Mouse (Mus musculus) MEL (cell line): Measurements from ENCODE around the gene Adprh.

Experiments
- CTCF ChIP-seq, 3 experiments: IDR thresholded peaks in 2 of 3; conservative IDR thresholded peaks in 1 of 3; 2 replicates each; pipeline ENCODE4 v1.5.1; 2011 to 2012; ENCODE audit warnings: low read length in 3 of 3, low read depth in 2 of 3, mild to moderate bottlenecking in 2 of 3, improper control_type of control experiment in 1 of 3, inconsistent platforms in 1 of 3, mixed read lengths in 1 of 3, moderate library complexity in 1 of 3; ENCODE audit not compliant: control insufficient read depth in 1 of 3, insufficient read depth in 1 of 3, poor library complexity in 1 of 3, severe bottlenecking in 1 of 3
- E2F4 ChIP-seq: IDR thresholded peaks from 2 replicates; pipeline ENCODE4 v1.6.1; 2011; ENCODE audit warnings: low read depth, low read length, improper control_type of control experiment, borderline replicate concordance
- TCF12 ChIP-seq: IDR thresholded peaks from 2 replicates; pipeline ENCODE4 v1.6.1; 2014; ENCODE audit warnings: low read depth, mild to moderate bottlenecking, inconsistent platforms, low read length, improper control_type of control experiment, moderate library complexity

GRCm38 (mm10) chr16:38467917-38468705, 15.6 kb upstream of the Adprh start:
- no peak for TF ChIP-seq TCF12
- no peak for TF ChIP-seq E2F4
- no peak for TF ChIP-seq CTCF (IDR thresholded peaks at IDR 0.05 in 2 of 3, conservative IDR thresholded peaks at IDR 0.05 in 1 of 3; ENCODE audit: control insufficient read depth in 1 of 3, insufficient read depth in 1 of 3, low read depth in 2 of 3, low read length in 3 of 3, poor library complexity in 1 of 3, severe bottlenecking in 1 of 3)
